Mouse (Mus musculus) C2C12 (cell line): Measurements from ENCODE around the gene Amt.

Experiments
- CEBPB ChIP-seq: IDR thresholded peaks from one replicate; pipeline ENCODE4 v1.6.1; 2011; ENCODE audit warnings: low read depth, mild to moderate bottlenecking, control low read depth, moderate library complexity
- CTCF ChIP-seq: IDR thresholded peaks from one replicate; pipeline ENCODE4 v1.5.1; 2011; ENCODE audit not compliant: control insufficient read depth, insufficient read depth, insufficient read length
- FOSL1 ChIP-seq: IDR thresholded peaks from one replicate; pipeline ENCODE4 v1.8.0; 2011; ENCODE audit warnings: mild to moderate bottlenecking, low read length; ENCODE audit not compliant: poor library complexity, insufficient read depth, severe bottlenecking
- MAX ChIP-seq: IDR thresholded peaks from one replicate; pipeline ENCODE4 v1.6.1; 2011; ENCODE audit warnings: mild to moderate bottlenecking, control low read depth
- MYOD1 ChIP-seq: IDR thresholded peaks from one replicate; pipeline ENCODE4 v1.6.1; 2011; ENCODE audit warnings: low read depth; ENCODE audit not compliant: control insufficient read depth, insufficient read length
- MYOG ChIP-seq: IDR thresholded peaks from one replicate; pipeline ENCODE4 v1.6.1; 2011; ENCODE audit not compliant: control insufficient read depth, insufficient read length; ENCODE audit errors: extremely low read depth
- USF1 ChIP-seq: IDR thresholded peaks from one replicate; pipeline ENCODE4 v1.6.1; 2011; ENCODE audit warnings: low read depth, mild to moderate bottlenecking, control low read depth, moderate library complexity

GRCm38 (mm10) chr9:108306571-108306980, 9.9 kb downstream of the Amt start:
- TF ChIP-seq CTCF: no peak
- TF ChIP-seq MYOD1: no peak
- no peak for TF ChIP-seq CEBPB
- no peak for TF ChIP-seq USF1
- TF ChIP-seq MYOG: no peak
- no peak for TF ChIP-seq MAX
- TF ChIP-seq FOSL1: no peak
